Mouse (Mus musculus) liver, embryonic 14.5 days (tissue): ENCODE results near the gene Junb. TPM values are rescaled to one million over a fixed set of nuclear protein-coding genes. Genes with fewer than 3 reads are reported as not detected.

Experiments used
- ATAC-seq: fragments of 200-750 bp; cut with Nextera tagmentation; 2 replicates; pipeline ENCODE4 v1.8.0; 2017; ENCODE audit warnings: moderate number of reproducible peaks, mild to moderate bottlenecking, moderate library complexity; ENCODE audit not compliant: insufficient read depth
- DNase-seq, 3 experiments: peaks; one replicate each; pipeline ENCODE4 v3.0.0-alpha.2; 2012 to 2013; ENCODE audit warnings: low read depth in 3 of 3, low spot score in 3 of 3
- H3K27ac ChIP-seq: fragments of 300-500 bp; sonication (generic); 2 replicates; pipeline ENCODE4 v1.5.1; 2014; ENCODE audit warnings: moderate library complexity, mild to moderate bottlenecking, control low read depth, inconsistent platforms
- H3K27me3 ChIP-seq: fragments of 300-500 bp; sonication (generic); 2 replicates; pipeline ENCODE4 v1.6.1; 2014; ENCODE audit warnings: mild to moderate bottlenecking, low read length, moderate library complexity; ENCODE audit not compliant: control insufficient read depth, insufficient read depth
- H3K36me3 ChIP-seq: fragments of 300-500 bp; sonication (generic); replicated peaks from 2 replicates; pipeline ENCODE4 v1.6.1; 2014; ENCODE audit warnings: low read depth; ENCODE audit not compliant: control insufficient read depth, insufficient read depth
- H3K4me1 ChIP-seq, 2 experiments: fragments of 200-500 bp in 1 of 2; fragments of 300-500 bp in 1 of 2; sonication (generic) in 1 of 2; replicated peaks; 2 replicates each; pipeline ENCODE4 v1.6.1; 2012 to 2014; ENCODE audit warnings: antibody characterized with exemption in 1 of 2, inconsistent platforms in 1 of 2, low read length in 1 of 2; ENCODE audit not compliant: control insufficient read depth in 2 of 2, insufficient read depth in 2 of 2
- H3K4me2 ChIP-seq: fragments of 300-500 bp; sonication (generic); 2 replicates; pipeline ENCODE4 v1.6.1; 2014; ENCODE audit warnings: low read depth, mild to moderate bottlenecking, control low read depth, moderate library complexity
- H3K4me3 ChIP-seq, 2 experiments: fragments of 200-500 bp in 1 of 2; fragments of 300-500 bp in 1 of 2; sonication (generic) in 1 of 2; 2 replicates each; pipeline ENCODE4 v1.5.1; 2012 to 2014; ENCODE audit warnings: low read depth in 2 of 2, low read length in 2 of 2, mild to moderate bottlenecking in 2 of 2, control low read depth in 1 of 2, inconsistent platforms in 1 of 2, moderate library complexity in 1 of 2; ENCODE audit not compliant: insufficient read depth in 1 of 2
- H3K9ac ChIP-seq: fragments of 300-500 bp; sonication (generic); replicated peaks from 2 replicates; pipeline ENCODE4 v1.6.1; 2014; ENCODE audit warnings: mild to moderate bottlenecking, control low read depth, moderate library complexity
- H3K9me3 ChIP-seq: fragments of 300-500 bp; sonication (generic); 2 replicates; pipeline ENCODE4 v1.6.1; 2016; ENCODE audit warnings: low read length, mixed read lengths; ENCODE audit not compliant: control insufficient read depth
- CTCF ChIP-seq: IDR thresholded peaks from 2 replicates; pipeline ENCODE4 v1.5.1; 2016; ENCODE audit warnings: antibody characterized with exemption, low read depth, control low read depth
- EP300 ChIP-seq: IDR thresholded peaks from 2 replicates; pipeline ENCODE4 v1.6.1; 2016; ENCODE audit warnings: antibody characterized with exemption, low read depth
- WGBS: fragments of 180-500 bp; shearing (Covaris S2); extraction: QIAGEN DNeasy Blood & Tissue Kit; methylation state at CpG from one replicate; pipeline ENCODE4 v1.1.7; 2014; ENCODE audit not compliant: insufficient replicate concordance; 5-methylcytosine and 5-hydroxymethylcytosine counted together
- polyA plus RNA-seq, 2 experiments: library from polyadenylated mRNA; depleted of rRNA in 1 of 2; stranded (reverse) in 1 of 2; unstranded in 1 of 2; fragments of >200 nt; fragmentation: Nextera tagmentation in 1 of 2; extraction: Ambion mirVana in 1 of 2; gene quantifications; 2 replicates each; pipeline versions ENCODE4 v1.2.1 to v1.2.3; 2012 to 2014

Junb gene
- polyA plus RNA-seq, 2 experiments = 8.3 to 10.5 TPM

- TF ChIP-seq CTCF (no peak), EP300 (no peak)
- H3K4me2 ChIP-seq = peak overlapping the region; percentile 99
- no peaks in the 10 kb centered on the region for H3K36me3 ChIP-seq
- peak overlapping the region; percentile 41 to 55 for H3K4me3 ChIP-seq
- DNase-seq (peak in 1 of 3 experiments; percentile 80), ATAC-seq (peak; percentile 17)
- WGBS = under 1% methylated on average over 53 of the region's 53 CpGs
- H3K4me1 ChIP-seq = peaks cover 40 to 43% of the 10 kb centered on the region in 2 experiments
- H3K27ac ChIP-seq = peak overlapping the region; percentile 60
- no peaks in the 10 kb centered on the region for H3K27me3 ChIP-seq
- no peaks in the 10 kb centered on the region for H3K9me3 ChIP-seq
- peak overlapping the region; percentile 64 for H3K9ac ChIP-seq
Observed at GRCm38 (mm10) chr8:84985684-84986378, 7.3 kb upstream of the Junb start.

GRCm38 (mm10) chr8:84985049-84985683 lies 6.6 kb upstream of the Junb start:
- TF ChIP-seq EP300 = no peak
- no peak for TF ChIP-seq CTCF
- H3K36me3 ChIP-seq = no peaks in the 10 kb centered on the region
- H3K4me1 ChIP-seq = peaks cover 43 to 45% of the 10 kb centered on the region in 2 experiments
- H3K27ac ChIP-seq = peak overlapping the region; percentile 60
- DNase-seq (no peak), ATAC-seq (no peak)
- no peaks in the 10 kb centered on the region for H3K9me3 ChIP-seq
- H3K9ac ChIP-seq = peak overlapping the region; percentile 64
- H3K27me3 ChIP-seq = no peaks in the 10 kb centered on the region
- peak overlapping the region; percentile 99 for H3K4me2 ChIP-seq
- peak overlapping the region; percentile 41 to 55 for H3K4me3 ChIP-seq
- WGBS = 1% methylated on average over 23 of the region's 23 CpGs

GRCm38 (mm10) chr8:84984294-84985048 lies 6.0 kb upstream of the Junb start:
- 18% methylated on average over 16 of the region's 16 CpGs for WGBS
- Histone ChIP-seq H3K4me2 (peak overlapping the region; percentile 99), H3K4me3 (peak overlapping the region; percentile 41 to 55), H3K4me1 (peaks cover 45 to 46% of the 10 kb centered on the region in 2 experiments), H3K27ac (peak overlapping the region; percentile 52), H3K36me3 (no peaks in the 10 kb centered on the region), H3K9me3 (no peaks in the 10 kb centered on the region), H3K27me3 (no peaks in the 10 kb centered on the region), H3K9ac (peak overlapping the region; percentile 64)
- TF ChIP-seq CTCF = no peak
- no peak for TF ChIP-seq EP300
- DNase-seq (no peak), ATAC-seq (peak; percentile 10; the same call in 1 of the 2 replicates)

GRCm38 (mm10) chr8:84982499-84983011 lies 4.0 kb upstream of the Junb start:
- DNase-seq = no peak
- H3K36me3 ChIP-seq = no peaks in the 10 kb centered on the region
- H3K4me1 ChIP-seq = peaks cover 46 to 53% of the 10 kb centered on the region in 2 experiments
- H3K27me3 ChIP-seq = no peaks in the 10 kb centered on the region
- no peak for ATAC-seq
- H3K4me2 ChIP-seq = no peak overlapping the region
- peak overlapping the region; percentile 29; the same call in 1 of the 2 replicates for H3K9ac ChIP-seq
- H3K27ac ChIP-seq = no peak overlapping the region
- 32% methylated on average over 3 of the region's 3 CpGs for WGBS
- H3K4me3 ChIP-seq = no peak overlapping the region
- TF ChIP-seq EP300 (no peak), CTCF (no peak)
- no peaks in the 10 kb centered on the region for H3K9me3 ChIP-seq
